Mouse (Mus musculus) forebrain, embryonic 13.5 days (tissue): Measurements from ENCODE around the gene Tmem14c. TPM values are rescaled to one million over a fixed set of nuclear protein-coding genes. Genes with fewer than 3 reads are reported as not detected.
A peak's percentile ranks its signal among the peaks of the same experiment; 100 is the strongest.

ENCODE experiments used
- ATAC-seq: fragments of 200-750 bp; cut with Nextera tagmentation; 2 replicates; pipeline ENCODE4 v1.8.0; 2017
- H3K27ac ChIP-seq: fragments of 300-500 bp; sonication (generic); 2 replicates; pipeline ENCODE4 v1.5.1; 2015; ENCODE audit warnings: inconsistent platforms, mild to moderate bottlenecking, moderate library complexity
- H3K27me3 ChIP-seq: fragments of 300-500 bp; sonication (generic); 2 replicates; pipeline ENCODE4 v1.6.1; 2015; ENCODE audit warnings: mild to moderate bottlenecking, inconsistent platforms
- H3K36me3 ChIP-seq: fragments of 300-500 bp; sonication (generic); 2 replicates; pipeline ENCODE4 v1.6.1; 2015; ENCODE audit warnings: mild to moderate bottlenecking, inconsistent platforms; ENCODE audit not compliant: poor library complexity, severe bottlenecking
- H3K4me1 ChIP-seq: fragments of 300-500 bp; sonication (generic); 2 replicates; pipeline ENCODE4 v1.6.1; 2015; ENCODE audit warnings: inconsistent platforms
- H3K4me2 ChIP-seq: fragments of 300-500 bp; sonication (generic); 2 replicates; pipeline ENCODE4 v1.6.1; 2015; ENCODE audit warnings: inconsistent platforms, mild to moderate bottlenecking, moderate library complexity
- H3K4me3 ChIP-seq: fragments of 300-500 bp; sonication (generic); 2 replicates; pipeline ENCODE4 v1.5.1; 2015; ENCODE audit warnings: mild to moderate bottlenecking, inconsistent platforms
- H3K9ac ChIP-seq: fragments of 300-500 bp; sonication (generic); 2 replicates; pipeline ENCODE4 v1.6.1; 2015; ENCODE audit warnings: mild to moderate bottlenecking, inconsistent platforms
- H3K9me3 ChIP-seq: fragments of 300-500 bp; sonication (generic); replicated peaks from 2 replicates; pipeline ENCODE4 v1.6.1; 2016; ENCODE audit warnings: inconsistent platforms
- WGBS: fragments of 180-500 bp; shearing (Covaris S2); methylation state at CpG from one replicate; pipeline ENCODE4 v1.1.7; 2015; 5-methylcytosine and 5-hydroxymethylcytosine counted together
- polyA plus RNA-seq: library from polyadenylated mRNA; unstranded; fragments of >200 nt; fragmentation: Nextera tagmentation; extraction: Ambion mirVana; gene quantifications from 2 replicates; pipeline ENCODE4 v1.2.1, GENCODE M21; 2015

Tmem14c gene
- polyA plus RNA-seq, 1 experiment from 2014 or later, result 132 TPM

DNA sequence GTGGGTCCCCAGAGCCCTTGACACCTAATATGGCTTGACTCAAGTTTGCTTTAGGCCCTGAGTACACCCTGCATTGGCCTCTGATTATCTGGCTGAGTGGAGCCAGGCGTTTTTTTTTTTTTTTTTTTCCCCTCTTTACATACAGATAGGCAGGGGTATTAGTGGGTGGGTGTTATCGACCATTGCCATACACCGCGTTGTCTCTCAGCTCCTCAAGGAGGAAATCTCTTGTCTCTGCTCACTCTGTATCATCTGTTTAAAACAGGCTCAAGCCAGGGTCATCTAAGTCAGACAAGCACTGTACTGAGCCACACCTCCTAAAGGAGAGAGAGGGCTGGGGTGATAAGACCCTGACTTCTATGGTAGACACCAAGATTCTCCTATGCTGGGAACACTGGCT is 1.7 kb downstream of the Tmem14c start:
- peaks cover 20% of the 10 kb centered on the region for H3K4me1 ChIP-seq
- H3K4me2 ChIP-seq, result peak overlapping the region; percentile 72; the same call in 1 of the 2 replicates
- ATAC-seq, result no peak
- H3K27me3 ChIP-seq, result no peaks in the 10 kb centered on the region
- 83% methylated on average over 4 of the region's 4 CpGs for WGBS
- no peaks in the 10 kb centered on the region for H3K9me3 ChIP-seq
- H3K9ac ChIP-seq, result no peak overlapping the region
- H3K36me3 ChIP-seq, result peaks cover 54% of the 10 kb centered on the region
- H3K4me3 ChIP-seq, result no peak overlapping the region
- H3K27ac ChIP-seq, result no peak overlapping the region

DNA sequence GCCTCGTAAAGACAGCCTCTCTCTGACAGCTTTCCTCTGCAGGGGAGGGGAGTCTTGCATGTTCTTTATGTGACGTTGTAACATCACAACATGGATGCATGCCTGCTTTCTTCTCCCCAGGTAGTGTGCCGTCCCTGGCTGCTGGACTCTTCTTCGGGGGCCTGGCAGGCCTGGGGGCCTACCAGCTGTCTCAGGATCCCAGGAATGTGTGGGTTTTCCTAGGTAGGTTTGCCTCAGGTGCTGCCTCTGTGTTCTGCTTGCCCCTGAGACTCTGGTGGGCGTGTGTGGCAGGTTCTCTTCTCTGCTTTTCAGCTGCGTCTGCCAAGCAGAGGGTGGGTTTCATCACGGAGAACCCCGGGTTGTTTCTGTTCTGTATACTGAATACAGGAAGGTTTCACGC is 2.1 kb downstream of the Tmem14c start:
- H3K9me3 ChIP-seq, result no peaks in the 10 kb centered on the region
- H3K9ac ChIP-seq, result no peak overlapping the region
- no peak overlapping the region for H3K4me2 ChIP-seq
- ATAC-seq, result no peak
- WGBS, result 93% methylated on average over 9 of the region's 9 CpGs
- H3K36me3 ChIP-seq, result peaks cover 52% of the 10 kb centered on the region
- no peak overlapping the region for H3K4me3 ChIP-seq
- no peaks in the 10 kb centered on the region for H3K27me3 ChIP-seq
- peaks cover 20% of the 10 kb centered on the region for H3K4me1 ChIP-seq
- H3K27ac ChIP-seq, result no peak overlapping the region

DNA sequence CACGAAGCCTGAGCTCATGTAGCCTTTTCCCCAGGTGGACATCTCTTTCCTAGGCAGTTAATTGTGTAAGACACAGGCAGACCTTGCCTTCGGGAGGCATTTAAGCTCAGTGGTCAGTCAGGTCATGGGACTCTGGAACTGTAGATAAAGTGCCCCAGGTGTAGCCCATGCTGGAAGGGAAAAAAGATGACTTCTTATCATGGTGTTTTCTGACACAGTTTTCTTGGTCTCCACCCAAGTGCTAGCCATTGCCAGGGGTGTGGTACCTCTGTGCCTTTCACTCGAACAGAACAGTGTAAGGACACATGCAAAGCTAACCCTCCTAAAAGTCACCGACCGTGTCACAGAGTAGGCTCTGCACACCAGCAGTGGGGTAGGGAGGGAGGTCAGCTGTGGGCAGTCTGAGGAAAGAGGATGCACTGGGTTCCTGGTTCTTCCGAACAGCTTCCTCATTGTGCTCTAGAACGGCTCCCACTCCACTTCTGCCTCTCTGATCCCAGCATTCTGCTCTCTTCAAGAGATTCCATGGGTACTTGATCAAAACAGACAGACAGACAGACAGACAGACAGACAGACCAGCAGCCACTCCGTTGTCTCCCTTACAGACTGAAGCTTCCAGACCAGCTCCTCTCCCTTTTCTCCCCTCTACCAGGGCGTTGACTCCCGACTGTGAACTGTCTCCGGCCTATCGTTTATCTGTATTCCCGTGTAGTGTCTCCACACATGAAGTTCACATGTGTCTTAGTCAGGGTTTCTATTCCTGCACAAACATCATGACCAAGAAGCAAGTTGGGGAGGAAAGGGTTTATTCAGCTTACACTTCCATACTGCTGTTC is 2.9 kb downstream of the Tmem14c start:
- peaks cover 20% of the 10 kb centered on the region for H3K4me1 ChIP-seq
- H3K9ac ChIP-seq, result no peak overlapping the region
- no peak overlapping the region for H3K4me3 ChIP-seq
- no peak for ATAC-seq
- H3K27ac ChIP-seq, result no peak overlapping the region
- no peak overlapping the region for H3K4me2 ChIP-seq
- no peaks in the 10 kb centered on the region for H3K27me3 ChIP-seq
- WGBS, result 97% methylated on average over 13 of the region's 13 CpGs
- H3K36me3 ChIP-seq, result peaks cover 52% of the 10 kb centered on the region
- H3K9me3 ChIP-seq, result no peaks in the 10 kb centered on the region

DNA sequence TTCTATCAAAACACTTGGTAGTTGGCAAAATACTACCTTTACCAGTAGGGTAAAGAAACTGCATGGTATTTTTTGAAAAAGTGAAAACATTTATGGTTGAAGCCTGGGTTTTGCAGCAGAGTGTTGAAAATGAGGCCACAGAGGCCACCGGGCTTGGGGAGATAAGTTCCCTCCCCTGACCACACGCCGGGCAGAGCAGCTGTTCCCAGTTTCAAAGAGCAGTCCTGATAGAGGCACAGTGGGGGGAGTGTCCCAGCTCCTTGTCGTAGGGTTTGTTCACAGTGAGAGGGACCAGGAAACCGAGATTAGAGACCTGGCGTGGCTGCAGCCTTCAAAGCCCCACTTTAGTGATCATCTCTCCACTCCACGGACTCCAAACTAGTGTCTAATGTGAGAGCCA is 4.4 kb downstream of the Tmem14c start:
- WGBS, result 81% methylated on average over 7 of the region's 7 CpGs
- Histone ChIP-seq H3K9me3 (no peaks in the 10 kb centered on the region), H3K4me3 (no peak overlapping the region), H3K9ac (no peak overlapping the region), H3K36me3 (peaks cover 47% of the 10 kb centered on the region), H3K4me1 (peaks cover 18% of the 10 kb centered on the region), H3K4me2 (no peak overlapping the region), H3K27me3 (no peaks in the 10 kb centered on the region), H3K27ac (no peak overlapping the region)
- no peak for ATAC-seq

DNA sequence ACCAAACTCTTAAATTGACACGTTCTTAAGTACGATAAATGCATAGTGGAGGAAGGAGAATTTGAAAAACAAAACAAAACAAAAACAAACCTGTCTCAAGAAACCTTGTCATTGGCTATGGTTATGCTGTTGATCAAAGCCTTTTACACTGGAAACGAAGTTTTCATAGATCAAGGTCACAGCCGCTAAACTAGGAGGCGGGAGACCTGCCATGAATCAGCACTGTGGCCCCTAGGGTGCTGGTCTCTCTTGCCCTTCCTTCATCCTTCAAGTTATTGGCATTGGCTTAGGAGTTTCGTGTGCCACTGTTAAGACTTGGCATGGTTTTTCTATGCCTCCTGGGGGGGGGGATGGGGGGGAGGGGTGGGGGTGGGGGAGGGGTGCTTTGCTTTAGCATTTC is 5.5 kb downstream of the Tmem14c start:
- Histone ChIP-seq H3K27me3 (no peaks in the 10 kb centered on the region), H3K27ac (no peak overlapping the region), H3K9ac (no peak overlapping the region), H3K36me3 (peaks cover 47% of the 10 kb centered on the region), H3K4me1 (peaks cover 14% of the 10 kb centered on the region), H3K9me3 (no peaks in the 10 kb centered on the region), H3K4me3 (no peak overlapping the region), H3K4me2 (no peak overlapping the region)
- 92% methylated on average over 6 of the region's 6 CpGs for WGBS
- no peak for ATAC-seq

DNA sequence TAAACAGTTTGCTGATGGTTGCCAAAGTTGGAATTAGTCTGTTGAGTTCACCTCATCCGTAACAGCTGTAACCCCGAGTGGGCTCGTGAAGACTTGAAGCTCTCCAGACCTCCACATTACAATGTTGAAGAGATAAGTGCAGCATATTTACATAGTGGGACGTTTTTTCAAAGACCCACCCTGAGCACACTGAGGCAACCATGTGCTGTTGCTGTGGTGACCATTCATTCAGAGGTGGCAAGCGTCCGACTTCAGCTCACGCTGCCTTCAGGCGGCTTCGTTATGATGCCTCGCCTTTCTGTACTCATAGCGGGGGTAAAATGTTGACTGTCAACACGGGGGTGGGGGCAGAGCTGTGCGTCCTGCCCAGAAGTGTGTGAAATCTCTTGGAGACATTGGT is 6.0 kb downstream of the Tmem14c start:
- H3K9ac ChIP-seq, result no peak overlapping the region
- no peak for ATAC-seq
- no peaks in the 10 kb centered on the region for H3K9me3 ChIP-seq
- no peak overlapping the region for H3K27ac ChIP-seq
- H3K4me2 ChIP-seq, result no peak overlapping the region
- H3K4me1 ChIP-seq, result peaks cover 9% of the 10 kb centered on the region
- H3K36me3 ChIP-seq, result peaks cover 47% of the 10 kb centered on the region
- 76% methylated on average over 13 of the region's 13 CpGs for WGBS
- no peak overlapping the region for H3K4me3 ChIP-seq
- H3K27me3 ChIP-seq, result no peaks in the 10 kb centered on the region

DNA sequence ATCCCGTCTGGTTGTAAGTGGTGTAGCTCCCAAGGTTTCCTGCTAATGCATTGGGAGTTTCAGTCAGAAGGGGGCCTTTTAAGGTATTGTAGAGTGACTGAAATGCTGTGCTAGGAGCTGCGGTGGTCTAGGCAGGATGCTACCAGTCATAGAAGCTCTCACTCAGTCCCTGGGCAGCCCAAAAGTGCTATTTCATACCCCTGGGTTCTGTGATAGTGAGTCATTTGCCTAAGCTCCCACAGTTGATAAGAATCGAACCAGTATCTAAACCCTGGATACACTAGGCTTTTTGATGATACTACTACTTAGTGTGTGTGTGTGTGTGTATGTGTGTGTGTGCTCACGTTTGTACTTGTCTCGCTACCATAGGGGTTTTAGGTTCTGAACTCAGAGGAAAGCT is 14.0 kb downstream of the Tmem14c start:
- Histone ChIP-seq H3K4me1 (no peaks in the 10 kb centered on the region), H3K27me3 (no peaks in the 10 kb centered on the region), H3K4me2 (no peak overlapping the region), H3K9ac (no peak overlapping the region), H3K4me3 (no peak overlapping the region), H3K36me3 (no peaks in the 10 kb centered on the region), H3K9me3 (no peaks in the 10 kb centered on the region; the same call in 1 of the 2 replicates), H3K27ac (no peak overlapping the region)
- 78% methylated on average over 5 of the region's 5 CpGs for WGBS
- ATAC-seq, result no peak

DNA sequence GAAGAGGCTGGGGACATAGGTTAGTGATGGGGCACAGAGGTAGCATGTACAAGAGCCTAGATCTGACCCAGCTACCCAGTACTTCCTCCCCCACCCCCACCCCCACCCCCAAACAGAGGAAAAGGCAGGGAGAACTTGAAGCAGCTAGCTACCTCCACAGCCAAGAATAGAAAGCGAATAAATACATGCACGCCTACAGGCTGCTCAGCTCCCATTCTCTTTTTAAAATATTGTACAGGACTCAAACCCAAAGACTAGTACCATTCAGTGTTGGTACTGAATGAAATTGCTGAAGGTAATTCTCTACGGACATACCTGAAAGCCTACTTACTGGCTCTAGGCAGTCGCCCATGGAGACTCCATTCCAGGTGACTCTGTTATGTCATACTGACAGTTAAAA is 26.4 kb downstream of the Tmem14c start:
- Histone ChIP-seq H3K4me2 (no peak overlapping the region), H3K9ac (no peak overlapping the region), H3K4me3 (no peak overlapping the region), H3K27me3 (0 out of 2 replicates have a peak, but pooled peaks cover 2% of the 10 kb centered on the region), H3K36me3 (no peaks in the 10 kb centered on the region), H3K27ac (no peak overlapping the region), H3K9me3 (no peaks in the 10 kb centered on the region), H3K4me1 (no peaks in the 10 kb centered on the region)
- 95% methylated on average over 4 of the region's 4 CpGs for WGBS
- ATAC-seq, result no peak

DNA sequence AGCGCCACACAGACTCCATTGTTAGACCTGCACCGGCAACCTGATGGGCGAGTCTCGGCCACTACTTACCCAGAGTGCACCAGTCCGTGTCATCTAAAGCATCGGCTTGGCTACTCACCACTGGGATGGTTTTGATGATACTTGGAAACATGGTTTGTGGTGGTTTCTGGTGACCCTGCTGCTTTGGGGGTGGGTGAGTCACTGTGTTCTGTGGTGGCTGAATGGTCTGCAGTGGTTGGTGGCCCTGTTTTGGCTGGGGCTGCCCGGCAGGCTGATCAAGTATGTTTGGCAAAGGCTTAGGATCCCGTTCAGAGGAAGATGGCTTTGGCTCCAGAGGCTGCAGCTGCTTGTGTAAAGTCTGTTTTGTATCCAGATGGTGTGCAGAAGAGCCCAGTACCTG is 29.8 kb downstream of the Tmem14c start:
- no peaks in the 10 kb centered on the region for H3K4me1 ChIP-seq
- H3K27me3 ChIP-seq, result peaks cover 20% of the 10 kb centered on the region
- H3K9ac ChIP-seq, result no peak overlapping the region
- H3K36me3 ChIP-seq, result no peaks in the 10 kb centered on the region
- H3K9me3 ChIP-seq, result no peaks in the 10 kb centered on the region
- ATAC-seq, result no peak
- WGBS, result 91% methylated on average over 8 of the region's 8 CpGs
- no peak overlapping the region for H3K27ac ChIP-seq
- H3K4me3 ChIP-seq, result no peak overlapping the region
- H3K4me2 ChIP-seq, result no peak overlapping the region

DNA sequence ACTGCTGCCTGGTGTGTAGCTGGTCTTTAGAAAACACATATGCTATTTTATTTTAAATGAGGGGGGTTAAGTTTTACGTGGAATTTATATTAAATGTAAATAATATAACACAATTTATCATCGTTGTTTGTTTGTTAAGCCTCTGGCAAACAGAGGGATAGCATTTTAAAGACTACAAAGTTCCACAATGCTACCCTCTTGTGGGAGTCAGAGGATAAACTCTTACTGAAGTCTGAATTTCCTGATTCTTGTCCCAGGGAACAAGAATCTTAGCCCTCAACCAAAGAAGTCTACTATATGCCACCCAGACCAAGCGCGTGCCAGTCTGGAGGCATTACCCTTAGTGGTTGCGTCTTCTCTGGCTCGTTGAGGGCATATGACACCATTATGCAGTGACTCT is 31.2 kb downstream of the Tmem14c start:
- no peak overlapping the region for H3K27ac ChIP-seq
- no peak overlapping the region for H3K4me3 ChIP-seq
- peaks cover 8% of the 10 kb centered on the region for H3K4me1 ChIP-seq
- no peaks in the 10 kb centered on the region for H3K9me3 ChIP-seq
- peaks cover 20% of the 10 kb centered on the region for H3K27me3 ChIP-seq
- H3K4me2 ChIP-seq, result no peak overlapping the region
- no peaks in the 10 kb centered on the region for H3K36me3 ChIP-seq
- 87% methylated on average over 6 of the region's 6 CpGs for WGBS
- no peak for ATAC-seq
- H3K9ac ChIP-seq, result no peak overlapping the region

DNA sequence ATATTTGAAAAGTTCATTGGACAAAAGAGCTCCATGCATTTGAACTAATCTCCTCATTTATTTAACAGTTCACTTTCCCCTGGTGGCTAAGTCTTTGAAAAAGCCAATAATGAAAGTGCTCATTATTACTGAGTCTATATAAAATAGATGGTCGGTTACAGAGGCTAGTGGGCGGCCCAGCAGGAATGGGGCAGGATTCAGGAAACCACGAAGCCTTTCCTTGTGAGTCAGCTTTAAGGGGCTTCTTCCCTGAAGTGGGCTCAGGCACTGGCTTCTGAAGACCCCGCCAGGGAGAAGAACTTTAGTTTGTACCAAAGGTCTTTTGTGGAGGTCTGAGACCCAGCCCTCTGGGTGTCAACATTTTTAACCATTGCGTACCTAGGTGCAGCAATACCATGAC is 35.9 kb downstream of the Tmem14c start:
- 4% methylated on average over 5 of the region's 5 CpGs for WGBS

DNA sequence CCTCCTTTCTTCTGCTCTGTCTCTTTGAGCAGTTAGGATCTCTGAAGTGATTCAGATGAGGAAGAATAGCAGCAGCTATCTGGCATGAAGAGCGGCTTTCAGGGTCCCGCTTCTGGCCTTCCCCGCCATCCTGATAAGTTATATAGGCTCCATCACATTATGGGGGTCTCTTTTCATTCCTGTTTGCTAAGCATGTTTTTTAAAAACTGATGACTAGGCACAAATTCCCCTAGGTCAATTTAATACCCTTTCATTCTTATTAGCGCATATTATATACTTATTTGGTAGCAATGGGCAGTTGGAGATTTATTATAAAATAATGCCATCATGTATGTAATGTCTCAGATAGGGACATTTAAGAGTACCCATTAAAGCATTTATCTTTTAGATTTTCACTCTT is 51.5 kb downstream of the Tmem14c start:
- 95% methylated on average over 4 of the region's 4 CpGs for WGBS
- Histone ChIP-seq H3K36me3 (no peaks in the 10 kb centered on the region), H3K27me3 (no peaks in the 10 kb centered on the region), H3K9ac (no peak overlapping the region), H3K4me2 (no peak overlapping the region), H3K9me3 (no peaks in the 10 kb centered on the region), H3K27ac (no peak overlapping the region), H3K4me3 (no peak overlapping the region), H3K4me1 (no peaks in the 10 kb centered on the region)
- no peak for ATAC-seq

More for the DNA sequence above, 35.9 kb downstream of the Tmem14c start:
- H3K4me1 ChIP-seq, result peaks cover 13% of the 10 kb centered on the region
- H3K4me3 ChIP-seq, result no peak overlapping the region
- H3K27me3 ChIP-seq, result peaks cover 25% of the 10 kb centered on the region
- ATAC-seq, result no peak; the same call in 1 of the 2 replicates
- H3K4me2 ChIP-seq, result no peak overlapping the region
- H3K9me3 ChIP-seq, result no peaks in the 10 kb centered on the region
- H3K9ac ChIP-seq, result no peak overlapping the region
- no peaks in the 10 kb centered on the region for H3K36me3 ChIP-seq
- H3K27ac ChIP-seq, result no peak overlapping the region

DNA sequence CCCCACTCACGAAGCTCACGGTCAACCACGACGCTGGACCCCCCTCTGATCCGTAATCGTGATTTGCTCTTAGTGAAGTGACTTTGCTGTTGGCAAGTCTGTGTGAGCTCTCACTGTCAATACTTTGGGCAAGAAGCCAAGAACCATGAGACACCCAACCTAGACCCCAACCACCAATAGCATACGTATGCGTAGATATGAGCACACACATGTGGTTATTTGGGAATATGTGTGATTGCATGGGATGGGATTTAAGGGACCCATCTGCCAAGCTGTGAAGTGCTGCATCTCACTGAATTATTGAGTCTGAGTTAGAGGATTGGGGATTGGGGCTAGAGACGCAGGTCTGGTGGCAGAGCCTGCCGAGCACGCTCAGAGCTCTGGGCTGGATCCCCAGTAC is 55.5 kb downstream of the Tmem14c start:
- Histone ChIP-seq H3K4me2 (no peak overlapping the region), H3K9me3 (no peaks in the 10 kb centered on the region), H3K36me3 (no peaks in the 10 kb centered on the region), H3K27me3 (peaks cover 6% of the 10 kb centered on the region; the same call in 1 of the 2 replicates), H3K4me1 (no peaks in the 10 kb centered on the region), H3K9ac (no peak overlapping the region), H3K4me3 (no peak overlapping the region), H3K27ac (no peak overlapping the region)
- WGBS, result 85% methylated on average over 11 of the region's 11 CpGs
- ATAC-seq, result peak; percentile 77
